Mouse (Mus musculus) T-cell, adult 2 months (primary cell): ENCODE results near the gene Egfl8.

Experiments
- DNase-seq: peaks from one replicate; pipeline ENCODE4 v3.0.0; 2022; ENCODE audit warnings: low spot score

The Egfl8 gene

DNA sequence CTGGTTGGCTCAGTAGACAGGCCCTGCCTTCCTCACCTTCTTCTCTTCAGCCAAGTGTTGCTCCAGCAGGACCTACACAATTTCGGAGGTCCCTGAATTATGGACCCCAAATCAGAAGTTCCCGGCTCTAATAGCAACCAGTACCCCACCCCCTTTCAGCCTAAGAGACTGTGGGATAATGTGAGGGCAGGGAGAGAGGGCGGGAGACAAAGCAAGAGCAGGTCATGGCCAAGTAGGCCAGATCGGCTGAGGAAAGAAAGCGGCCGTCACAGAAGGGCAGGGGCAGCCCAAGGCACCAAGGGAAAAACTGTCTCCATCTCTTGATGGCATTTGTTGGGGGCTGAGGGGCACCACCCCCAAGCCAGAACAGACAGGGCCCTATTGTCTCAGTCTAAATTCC is at the start of gene Egfl8:
Gene Egfl8, minus strand, starts transcription at position 101 of the 400 bp plus-strand sequence.
- no peak for DNase-seq

DNA sequence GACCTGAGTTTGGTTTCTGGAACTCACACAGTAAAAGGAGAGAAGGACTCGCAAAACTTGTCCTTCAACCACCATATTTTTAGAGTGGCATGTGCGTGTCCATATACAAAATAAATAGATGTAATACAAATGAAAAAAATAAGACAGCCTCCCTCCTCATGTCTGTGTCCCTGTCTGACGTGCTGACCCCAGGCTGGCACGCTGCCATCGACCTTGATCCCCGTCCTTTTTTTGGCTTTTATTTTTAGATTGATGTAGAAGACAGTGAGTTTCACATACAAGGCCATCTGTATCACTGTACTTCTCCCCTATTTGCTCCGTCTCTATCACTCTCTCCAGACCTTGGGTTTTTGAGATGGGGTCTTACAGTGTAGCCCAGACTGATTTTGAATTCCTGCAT is 48.7 kb upstream of the Egfl8 start:
- no peak for DNase-seq

DNA sequence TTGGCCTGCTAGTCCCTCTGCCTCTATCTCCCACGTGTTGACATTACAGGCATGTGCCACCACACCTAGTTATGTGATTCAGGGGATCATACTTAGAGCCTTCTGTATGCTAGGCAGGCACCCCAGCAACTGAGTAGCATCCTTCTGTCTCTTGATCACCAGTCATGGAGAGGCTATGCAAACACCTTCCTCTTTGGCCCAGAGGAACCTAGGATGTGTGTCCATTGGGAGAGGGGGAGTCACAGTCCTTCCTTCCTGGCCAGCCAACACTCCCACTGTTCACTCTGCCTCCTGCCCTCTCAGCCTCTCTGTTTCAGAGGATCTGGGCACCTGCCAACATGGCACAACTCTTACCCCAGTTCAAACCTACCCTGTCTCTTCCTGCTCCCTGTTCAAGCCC is 47.8 kb upstream of the Egfl8 start:
- no peak for DNase-seq

GRCm38 (mm10) chr17:34662978-34663377 is 47.2 kb upstream of the Egfl8 start:
- DNase-seq, result no peak

- DNase-seq, result no peak
Measured at GRCm38 (mm10) chr17:34662468-34662867, 46.7 kb upstream of the Egfl8 start.

GRCm38 (mm10) chr17:34661121-34661591 is 45.4 kb upstream of the Egfl8 start:
- DNase-seq, result no peak

DNA sequence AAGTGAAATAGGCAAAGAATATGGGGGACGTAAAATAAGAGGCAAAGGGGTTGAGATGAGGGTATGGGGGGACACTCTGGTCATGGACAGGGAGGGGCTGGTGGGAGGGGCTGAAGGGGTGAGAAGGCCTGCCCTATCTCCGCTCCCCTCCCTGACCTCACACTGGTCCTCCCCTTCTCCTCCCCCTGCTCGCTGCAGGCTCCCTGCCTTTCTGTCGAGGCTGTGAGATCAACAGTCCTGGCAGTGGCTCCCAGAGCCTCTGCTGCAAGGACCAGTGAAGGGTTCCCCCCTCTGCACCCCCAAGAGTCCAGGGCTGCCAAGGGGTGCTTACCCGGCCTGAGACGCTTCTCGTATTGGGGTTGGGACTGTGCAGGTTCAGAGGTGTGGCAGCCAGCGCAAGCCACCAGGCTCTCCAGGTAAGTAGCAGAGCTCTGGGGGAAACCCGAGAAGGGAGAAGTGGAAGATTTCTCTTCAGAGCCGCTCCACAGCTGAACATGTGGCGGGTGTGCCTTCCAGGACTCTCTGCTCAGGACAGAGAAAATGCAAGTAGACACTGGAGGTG is 44.6 kb upstream of the Egfl8 start:
- DNase-seq, result no peak

- no peak for DNase-seq
Measured at GRCm38 (mm10) chr17:34659897-34660214, 44.1 kb upstream of the Egfl8 start.

DNA sequence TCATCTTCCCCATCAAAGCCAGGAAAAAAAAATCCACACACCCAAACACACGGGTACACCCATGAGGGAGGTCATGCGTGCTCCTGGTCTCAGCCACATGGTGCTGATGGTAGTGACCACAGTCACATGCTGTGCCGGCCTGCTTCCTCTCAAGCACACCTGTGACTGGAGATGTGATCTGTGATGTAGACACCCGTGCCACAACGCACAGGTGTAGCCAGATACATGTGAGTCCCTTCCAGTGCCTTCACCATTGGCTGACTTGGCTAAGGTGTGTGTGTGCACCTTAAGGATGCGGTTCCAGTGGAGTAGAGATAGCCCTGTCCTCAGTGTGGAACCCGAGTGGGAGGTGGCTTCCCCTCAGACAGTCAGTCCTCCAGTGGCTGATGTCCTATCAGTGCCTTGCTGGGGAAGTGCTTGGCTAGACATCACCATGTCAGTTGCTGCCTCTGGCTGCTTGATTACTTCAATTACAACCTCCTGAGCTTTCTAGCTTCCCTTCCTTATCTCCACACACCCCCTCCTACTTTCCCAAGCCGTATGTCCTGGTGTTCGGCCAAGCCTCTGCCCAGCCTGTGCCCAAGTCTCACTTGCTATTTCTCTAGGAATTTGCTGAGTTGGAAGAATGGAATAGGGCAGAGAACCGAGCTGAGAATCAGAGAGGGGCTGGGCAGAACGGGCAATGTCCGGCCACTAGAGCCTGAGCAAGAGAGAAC is 43.6 kb upstream of the Egfl8 start:
- no peak for DNase-seq

DNA sequence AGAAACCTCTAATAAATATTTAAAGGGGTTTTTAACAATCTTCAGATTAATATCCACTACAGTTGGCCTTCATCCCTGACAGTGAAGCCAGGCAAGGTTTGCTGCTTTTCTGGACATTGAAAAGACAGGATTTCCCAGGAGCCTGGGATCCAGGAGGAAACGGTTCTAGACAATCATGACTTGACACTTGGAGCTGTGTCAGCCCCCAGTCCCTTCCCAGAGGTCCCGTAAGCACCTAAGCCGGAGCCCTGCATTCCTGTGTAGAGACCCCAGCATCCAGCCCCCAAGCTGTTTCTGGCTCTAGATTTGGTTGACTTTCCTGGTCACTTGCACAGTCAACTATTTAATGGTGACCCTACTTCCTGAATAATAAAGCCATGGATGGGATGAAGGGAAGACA is 42.8 kb upstream of the Egfl8 start:
- DNase-seq, result no peak

- DNase-seq, result no peak
Measured at GRCm38 (mm10) chr17:34658145-34658544, 42.4 kb upstream of the Egfl8 start.

DNA sequence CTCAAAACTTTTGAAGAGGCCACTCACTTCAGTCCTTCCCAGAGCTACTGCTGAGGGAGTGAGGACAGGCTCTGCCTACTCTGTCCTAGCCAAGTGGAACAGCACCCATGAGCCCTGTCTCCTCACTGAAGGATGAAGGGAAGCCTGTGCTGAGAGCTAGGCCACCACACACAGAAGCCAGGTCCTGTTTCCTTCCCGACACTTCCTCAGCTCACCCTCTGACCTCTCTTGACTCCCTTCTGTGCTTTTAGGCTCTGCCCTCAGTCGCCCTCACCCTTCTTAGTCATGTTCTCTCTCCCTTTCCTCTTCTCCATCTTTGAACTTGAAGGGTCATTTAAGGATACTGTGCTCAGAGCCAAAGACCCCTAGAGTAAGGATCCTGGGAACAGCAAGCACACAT is 41.5 kb upstream of the Egfl8 start:
- DNase-seq, result no peak

- no peak for DNase-seq
Measured at GRCm38 (mm10) chr17:34656666-34657065, 40.9 kb upstream of the Egfl8 start.

GRCm38 (mm10) chr17:34655581-34655991 is 39.8 kb upstream of the Egfl8 start:
- no peak for DNase-seq

GRCm38 (mm10) chr17:34655160-34655559 is 39.4 kb upstream of the Egfl8 start:
- DNase-seq, result no peak

- no peak for DNase-seq
Measured at GRCm38 (mm10) chr17:34654392-34654791, 38.6 kb upstream of the Egfl8 start.

- peak; percentile 43 for DNase-seq
Measured at GRCm38 (mm10) chr17:34653746-34654285, 38.0 kb upstream of the Egfl8 start.

DNA sequence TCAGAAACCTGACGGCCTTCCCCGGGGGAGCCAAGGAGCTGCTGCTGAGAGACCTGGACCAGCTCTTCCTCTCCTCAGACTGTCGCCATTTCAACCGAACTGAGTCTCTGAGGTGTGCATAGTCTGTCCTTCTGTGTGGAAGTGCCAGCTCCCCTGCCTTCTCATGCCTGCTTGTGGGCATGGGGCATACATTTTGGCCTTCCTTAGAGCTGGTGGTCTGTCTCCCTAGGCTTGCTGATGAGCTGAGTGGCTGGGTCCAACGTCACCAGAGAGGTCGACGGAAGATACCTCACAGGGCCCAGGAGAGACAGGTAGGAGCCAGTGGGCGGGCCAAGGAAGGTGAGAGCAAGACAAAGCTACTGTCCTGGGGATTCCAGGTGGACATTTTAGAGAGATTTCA is 37.2 kb upstream of the Egfl8 start:
- DNase-seq, result no peak

DNA sequence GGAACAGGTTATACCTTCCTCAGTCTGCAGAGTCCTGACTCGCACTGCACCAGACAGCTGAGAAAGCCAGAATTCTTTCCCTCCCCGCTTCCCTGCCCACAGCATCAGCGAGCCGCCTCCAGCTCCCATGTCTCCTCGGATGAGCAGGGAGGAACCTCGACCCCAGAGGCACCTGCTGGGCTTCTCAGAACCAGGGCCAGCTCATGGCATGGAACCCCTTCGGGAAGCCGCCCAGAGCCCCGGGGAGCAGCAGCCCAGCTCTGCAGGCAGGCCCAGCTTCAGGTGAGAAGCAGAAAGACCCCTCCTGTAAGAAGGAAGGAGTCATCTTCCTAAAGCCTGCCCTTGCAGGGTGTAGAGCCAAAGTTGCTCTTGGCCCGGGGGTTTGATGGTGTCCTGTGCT is 36.8 kb upstream of the Egfl8 start:
- no peak for DNase-seq

DNA sequence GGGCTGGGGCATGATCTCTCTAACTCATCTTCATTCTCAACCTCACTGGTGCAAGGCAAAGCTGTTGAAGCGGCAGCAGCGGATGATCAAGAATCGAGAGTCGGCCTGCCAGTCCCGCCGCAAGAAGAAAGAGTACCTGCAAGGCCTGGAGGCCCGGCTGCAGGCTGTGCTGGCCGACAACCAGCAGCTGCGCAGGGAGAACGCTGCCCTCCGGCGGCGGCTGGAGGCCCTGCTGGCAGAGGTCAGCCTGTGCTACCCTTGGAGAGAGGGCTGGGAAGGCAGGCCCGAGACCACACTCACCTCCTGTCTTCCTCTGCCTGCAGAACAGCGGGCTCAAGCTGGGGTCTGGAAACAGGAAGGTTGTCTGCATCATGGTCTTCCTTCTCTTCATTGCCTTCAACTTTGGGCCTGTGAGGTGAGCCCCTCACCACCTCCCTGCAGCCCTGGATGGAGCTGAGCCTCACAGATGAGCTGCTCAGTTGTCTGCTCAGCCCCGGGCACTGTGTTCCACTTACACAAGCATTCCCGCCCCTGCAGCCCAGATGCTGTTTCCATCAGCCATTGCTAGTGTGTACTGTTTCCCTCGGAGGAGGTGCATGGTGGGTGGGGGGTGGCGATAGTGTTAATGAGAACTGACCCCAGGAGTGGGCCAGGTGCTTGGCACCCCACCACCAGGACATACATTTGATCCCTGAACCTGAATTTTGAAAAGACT is 35.9 kb upstream of the Egfl8 start:
- DNase-seq, result peak; percentile 31

DNA sequence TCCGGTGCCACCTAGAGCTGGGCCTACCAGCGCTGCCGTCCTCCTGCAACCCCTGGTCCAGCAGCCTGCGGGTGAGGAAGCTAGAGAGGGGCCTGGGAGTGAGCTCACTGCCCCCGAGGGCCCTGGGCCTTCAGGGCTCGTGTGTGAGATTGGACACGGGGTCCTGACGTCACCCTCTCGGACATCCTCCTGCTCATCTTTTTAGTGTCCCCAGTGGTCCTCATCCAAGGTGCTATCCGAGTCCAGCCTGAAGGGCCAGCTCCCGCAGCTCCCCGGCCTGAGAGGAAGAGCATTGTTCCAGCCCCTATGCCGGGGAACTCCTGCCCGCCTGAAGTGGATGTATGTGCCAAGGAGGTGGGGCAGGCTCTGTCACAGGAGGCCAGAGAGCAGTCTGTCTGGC is 35.0 kb upstream of the Egfl8 start:
- no peak for DNase-seq

- DNase-seq, result no peak
Measured at GRCm38 (mm10) chr17:34649106-34649864, 33.5 kb upstream of the Egfl8 start.
